Mouse (Mus musculus) small intestine, adult 2 months (tissue): ENCODE data around the gene 1700028P14Rik. TPM values are rescaled to one million over a fixed set of nuclear protein-coding genes. Genes with fewer than 3 reads are reported as not detected.

ENCODE experiments used
- H3K27ac ChIP-seq: fragments of 200-500 bp; 2 replicates; pipeline ENCODE4 v1.5.1; 2012; ENCODE audit warnings: low read depth, low read length, control low read depth, inconsistent platforms; ENCODE audit not compliant: insufficient read depth
- H3K27me3 ChIP-seq: fragments of 200-500 bp; 2 replicates; pipeline ENCODE4 v1.6.1; 2012; ENCODE audit warnings: mild to moderate bottlenecking, moderate library complexity, low read length, inconsistent platforms; ENCODE audit not compliant: control insufficient read depth, insufficient read depth
- H3K36me3 ChIP-seq: fragments of 200-500 bp; 2 replicates; pipeline ENCODE4 v1.6.1; 2012; ENCODE audit warnings: mild to moderate bottlenecking, low read length, control low read depth, inconsistent platforms; ENCODE audit not compliant: control insufficient read depth, insufficient read depth
- H3K4me1 ChIP-seq: fragments of 200-500 bp; 2 replicates; pipeline ENCODE4 v1.6.1; 2012; ENCODE audit warnings: low read length, inconsistent platforms, mixed read lengths; ENCODE audit not compliant: control insufficient read depth, insufficient read depth, insufficient read length
- H3K4me3 ChIP-seq: fragments of 200-500 bp; 2 replicates; pipeline ENCODE4 v1.5.1; 2012; ENCODE audit warnings: low read depth, mild to moderate bottlenecking, control low read depth, inconsistent platforms, low read length, moderate library complexity
- CTCF ChIP-seq: fragments of 200-500 bp; IDR thresholded peaks from 2 replicates; pipeline ENCODE4 v1.5.1; 2012; ENCODE audit warnings: low read depth, mild to moderate bottlenecking, control low read depth, inconsistent platforms, low read length, moderate library complexity, mixed read lengths; ENCODE audit not compliant: insufficient replicate concordance, insufficient read length; ENCODE audit errors: extremely low read depth
- POLR2A ChIP-seq: fragments of 200-500 bp; IDR thresholded peaks from 2 replicates; pipeline ENCODE4 v1.6.1; 2012; ENCODE audit warnings: low read depth, mild to moderate bottlenecking, control low read depth, inconsistent platforms, low read length, moderate library complexity
- WGBS: fragments of 180-500 bp; shearing (Covaris S2); methylation state at CpG from one replicate; pipeline ENCODE4 v1.1.7; 2018; 5-methylcytosine and 5-hydroxymethylcytosine counted together
- polyA plus RNA-seq: library from polyadenylated mRNA; depleted of rRNA; stranded (reverse); fragments of >200 nt; gene quantifications from 2 replicates; pipeline ENCODE4 v1.2.3, GENCODE M21; 2012; rRNA removed

1700028P14Rik gene
- polyA plus RNA-seq, result not detected in 2 replicates

DNA sequence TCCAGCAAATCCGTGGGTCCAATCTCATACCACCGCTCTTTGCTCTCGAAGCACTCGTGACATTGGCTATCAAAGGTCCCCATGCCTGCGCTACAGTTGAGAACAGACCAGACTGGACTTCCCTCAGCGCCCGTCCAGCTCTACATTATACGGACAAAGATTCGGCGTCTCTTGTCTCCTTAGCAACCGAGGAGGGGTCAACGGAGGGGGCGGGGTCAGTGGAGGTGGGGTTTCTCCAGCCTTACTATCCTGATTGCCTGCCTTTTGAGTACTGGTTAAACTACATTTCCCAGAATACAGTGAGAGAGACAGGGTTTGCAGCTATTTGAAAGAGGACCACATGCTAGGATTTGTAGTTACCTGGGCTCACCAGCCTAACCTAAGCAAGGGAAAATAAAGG lies at the start of gene 1700028P14Rik:
1700028P14Rik (minus strand) TSS at position 169 of the 400 bp plus-strand sequence.
- Histone ChIP-seq H3K27ac (no peak within 1 kb of the TSS), H3K4me1 (no peaks in the 10 kb centered on the region), H3K36me3 (no peaks in the 10 kb centered on the region), H3K4me3 (no peak within 1 kb of the TSS), H3K27me3 (no peaks in the 10 kb centered on the region)
- 13% methylated on average over 13 of the region's 13 CpGs for WGBS
- no peak for TF ChIP-seq POLR2A
- TF ChIP-seq CTCF, result no peak

DNA sequence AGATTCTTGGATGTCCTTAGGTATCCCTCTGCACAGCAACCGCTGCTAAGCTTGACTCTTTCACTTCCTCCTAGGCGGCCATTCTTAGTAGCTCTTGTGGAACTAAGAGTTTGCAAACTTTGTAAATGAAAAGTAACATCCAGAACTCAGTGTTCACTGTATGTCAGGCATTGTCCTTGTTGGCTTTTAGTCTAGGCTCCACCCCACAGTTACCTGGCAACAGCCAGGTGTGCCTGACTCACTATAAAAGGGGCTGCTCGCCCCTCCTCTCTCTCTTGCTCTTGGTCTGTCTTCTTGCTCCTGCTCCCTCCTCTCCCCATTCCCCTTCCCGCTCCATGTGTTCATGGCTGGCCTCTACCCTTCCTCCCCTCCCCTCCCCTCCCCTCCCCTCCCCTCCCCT lies 46.5 kb upstream of the 1700028P14Rik start:
- H3K4me1 ChIP-seq, result peaks cover 4% of the 10 kb centered on the region; the same call in 1 of the 2 replicates
- H3K27me3 ChIP-seq, result no peaks in the 10 kb centered on the region
- 90% methylated on average over 4 of the region's 4 CpGs for WGBS
- H3K4me3 ChIP-seq, result no peak overlapping the region
- no peak for TF ChIP-seq POLR2A
- no peak for TF ChIP-seq CTCF
- H3K27ac ChIP-seq, result 0 out of 2 replicates have a peak overlapping the region, but pooled peaks have one; percentile 23
- peaks cover 23% of the 10 kb centered on the region for H3K36me3 ChIP-seq

DNA sequence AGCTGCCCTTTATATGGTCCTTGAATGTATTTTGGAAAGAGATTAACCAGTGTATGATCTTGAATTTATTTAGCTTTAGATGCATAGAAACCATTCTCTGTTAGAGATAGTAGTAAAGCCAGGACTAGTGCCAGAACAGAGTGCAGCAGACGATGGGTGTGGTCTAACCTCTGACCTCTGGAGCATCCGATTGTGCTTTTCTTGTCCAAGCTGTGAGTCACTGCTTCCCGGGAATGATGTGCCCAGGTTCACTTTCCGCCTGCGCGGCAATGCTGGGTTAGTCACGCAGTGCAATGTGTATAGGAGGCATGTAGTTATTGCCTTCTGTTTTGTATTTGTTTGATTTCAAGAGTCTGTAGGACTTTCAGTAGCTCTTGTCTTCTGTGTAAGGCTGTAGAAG lies 45.8 kb upstream of the 1700028P14Rik start:
- H3K4me1 ChIP-seq, result peaks cover 4% of the 10 kb centered on the region; the same call in 1 of the 2 replicates
- H3K4me3 ChIP-seq, result no peak overlapping the region
- no peak for TF ChIP-seq POLR2A
- TF ChIP-seq CTCF, result no peak
- peak overlapping the region; percentile 23; the same call in 1 of the 2 replicates for H3K27ac ChIP-seq
- no peaks in the 10 kb centered on the region for H3K27me3 ChIP-seq
- WGBS, result 48% methylated on average over 7 of the region's 7 CpGs
- peaks cover 23% of the 10 kb centered on the region for H3K36me3 ChIP-seq

DNA sequence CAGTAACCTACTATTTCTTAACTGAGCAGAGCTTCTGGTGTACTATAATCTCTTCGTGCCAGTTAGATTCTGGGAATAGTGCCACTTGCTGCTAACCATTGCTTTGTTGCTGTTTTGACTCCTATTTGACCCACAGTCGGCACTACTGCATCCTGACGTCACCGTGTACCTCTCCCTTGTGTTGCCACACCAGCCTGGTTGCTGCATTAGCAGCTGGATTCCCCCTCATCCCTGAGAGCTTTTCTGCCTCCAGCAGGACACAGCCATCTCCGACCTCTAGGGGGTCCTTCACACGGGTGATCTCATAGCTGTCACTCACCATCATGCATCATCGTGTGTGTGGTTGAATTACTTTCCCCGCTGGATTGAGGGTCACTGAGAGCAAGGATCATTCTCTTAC lies 45.2 kb upstream of the 1700028P14Rik start:
- 75% methylated on average over 8 of the region's 8 CpGs for WGBS
- Histone ChIP-seq H3K27ac (peak overlapping the region; percentile 59; the same call in 1 of the 2 replicates), H3K27me3 (no peaks in the 10 kb centered on the region), H3K4me3 (no peak overlapping the region), H3K4me1 (peaks cover 4% of the 10 kb centered on the region; the same call in 1 of the 2 replicates), H3K36me3 (peaks cover 22% of the 10 kb centered on the region)
- no peak for TF ChIP-seq POLR2A
- TF ChIP-seq CTCF, result peak; percentile 8; the same call in 1 of the 2 replicates

DNA sequence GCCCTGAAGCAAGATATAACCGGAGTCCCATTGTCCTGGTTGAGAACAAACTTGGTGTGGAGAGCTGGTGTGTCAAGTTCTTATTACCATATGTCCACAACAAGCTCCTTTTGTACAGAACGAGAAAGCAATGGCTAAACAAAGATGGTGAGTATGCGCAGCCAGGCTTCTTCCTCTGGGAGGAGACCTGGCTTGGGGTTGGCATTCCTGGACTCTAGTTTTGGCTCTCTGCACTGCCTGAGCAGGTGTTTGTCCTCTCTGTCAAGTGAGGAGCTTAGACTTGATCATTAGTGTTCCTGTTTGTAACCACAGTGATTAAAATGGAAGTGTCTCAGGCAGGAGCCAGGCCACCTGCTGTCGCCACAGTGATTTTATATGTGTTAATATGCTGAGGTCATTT lies 41.7 kb upstream of the 1700028P14Rik start:
- H3K36me3 ChIP-seq, result peaks cover 16% of the 10 kb centered on the region
- H3K4me3 ChIP-seq, result no peak overlapping the region
- H3K27me3 ChIP-seq, result no peaks in the 10 kb centered on the region
- no peak overlapping the region for H3K27ac ChIP-seq
- no peak for TF ChIP-seq CTCF
- no peak for TF ChIP-seq POLR2A
- H3K4me1 ChIP-seq, result peaks cover 4% of the 10 kb centered on the region; the same call in 1 of the 2 replicates
- WGBS, result 77% methylated on average over 4 of the region's 4 CpGs

DNA sequence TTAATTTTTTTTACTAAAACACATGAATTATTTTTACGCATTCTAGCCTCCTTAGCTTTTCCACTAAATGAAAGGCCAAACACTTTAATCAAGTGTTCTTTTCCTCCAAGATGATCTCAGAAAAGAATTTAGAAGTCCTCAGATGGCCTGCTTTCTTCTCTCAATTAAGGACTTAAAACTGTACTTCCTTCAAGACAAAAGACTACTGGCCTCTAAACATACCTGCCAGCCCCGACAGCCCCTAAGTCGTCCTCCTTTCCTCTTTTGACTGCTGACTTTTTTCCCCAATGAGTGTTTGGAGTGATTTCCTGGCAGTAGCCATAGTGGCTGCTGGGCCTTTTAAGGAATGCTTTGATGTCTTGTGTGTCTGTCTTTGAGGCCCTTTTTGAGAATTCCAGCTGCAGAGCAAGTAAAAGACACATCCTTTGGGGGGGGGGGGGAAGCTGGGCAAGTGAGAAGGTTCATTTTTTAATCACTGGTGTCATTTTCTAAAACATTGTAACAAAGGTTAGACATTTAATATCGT lies 35.9 kb upstream of the 1700028P14Rik start:
- Histone ChIP-seq H3K27ac (no peak overlapping the region), H3K4me3 (0 out of 2 replicates have a peak overlapping the region, but pooled peaks have one; percentile 6), H3K36me3 (no peaks in the 10 kb centered on the region), H3K27me3 (no peaks in the 10 kb centered on the region), H3K4me1 (peaks cover 2% of the 10 kb centered on the region; the same call in 1 of the 2 replicates)
- WGBS, result 59% methylated on average over 4 of the region's 4 CpGs
- TF ChIP-seq POLR2A (no peak), CTCF (no peak)

DNA sequence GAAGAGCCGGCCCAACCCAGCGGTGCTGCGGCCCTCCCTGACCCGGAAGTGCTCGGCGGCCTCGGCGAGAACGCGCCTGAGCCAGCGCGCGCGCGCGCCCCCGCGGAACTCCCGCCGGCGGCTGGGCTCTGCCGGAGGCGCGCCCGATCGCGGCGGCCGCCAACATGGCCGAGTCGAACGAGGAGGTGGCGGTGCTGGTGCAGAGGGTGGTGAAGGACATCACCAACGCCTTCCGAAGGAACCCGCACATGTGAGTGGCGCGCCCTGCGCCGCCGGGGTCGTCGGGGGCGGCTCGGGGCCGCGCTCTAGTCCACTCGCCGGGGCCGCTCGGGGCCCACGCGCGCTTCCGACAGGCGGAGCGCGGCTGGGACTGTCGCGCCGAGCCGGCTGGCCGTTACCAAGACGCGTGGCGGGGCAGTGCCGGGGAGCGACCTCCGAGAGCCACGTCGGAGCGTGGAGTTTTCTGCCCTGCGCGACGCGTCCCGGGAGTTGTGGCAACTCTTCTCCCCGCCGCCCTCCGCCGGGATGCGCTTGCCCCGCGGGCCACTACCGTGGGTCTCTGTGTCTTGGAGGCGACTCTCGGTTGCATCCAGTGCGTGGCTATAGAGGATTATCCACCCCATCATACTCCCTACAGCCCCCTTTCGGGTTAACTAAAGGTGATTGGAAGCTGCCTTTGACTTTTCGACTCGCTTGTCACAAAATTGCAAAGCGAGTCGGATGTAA lies 34.8 kb upstream of the 1700028P14Rik start, which contains the start of gene Ptar1:
Ptar1 (plus strand) TSS at position 134 of the 726 bp plus-strand sequence.
- TF ChIP-seq CTCF (no peak), POLR2A (peak; percentile 72)
- under 1% methylated on average over 93 of the region's 93 CpGs for WGBS
- H3K4me3 ChIP-seq, result peak within 1 kb of the TSS; percentile 89

More for the DNA sequence above, 34.8 kb upstream of the 1700028P14Rik start, which contains the start of gene Ptar1:
- H3K36me3 ChIP-seq, result no peaks in the 10 kb centered on the region
- peaks cover 2% of the 10 kb centered on the region; the same call in 1 of the 2 replicates for H3K4me1 ChIP-seq
- H3K27me3 ChIP-seq, result no peaks in the 10 kb centered on the region
- H3K27ac ChIP-seq, result peak within 1 kb of the TSS; percentile 77
